27 mouse cellular contexts compared by ENCODE assay signal in genomic region chr17:73311491-73311890, GRCm38 (mm10).
"Had no signal": no experiment of that assay in that cellular context is flagged by ENCODE, and none has a peak within 500 bp of the region (broad histone marks: within the 10 kb centered on the region; RNA-seq: fewer than 3 reads in every experiment).

No protein-coding gene starts in this region.

- H3K27ac ChIP-seq: embryonic facial prominence, embryonic 10.5 days; embryonic facial prominence, embryonic 12.5 days; embryonic facial prominence, embryonic 13.5 days; embryonic facial prominence, embryonic 15.5 days; forebrain, embryonic 10.5 days; forebrain, embryonic 12.5 days; forebrain, embryonic 13.5 days; forebrain, embryonic 15.5 days; gastrocnemius, adult 2 months; heart, adult 2 months had no signal

- H3K9me3 ChIP-seq: embryonic facial prominence, embryonic 10.5 days; embryonic facial prominence, embryonic 12.5 days; embryonic facial prominence, embryonic 13.5 days; embryonic facial prominence, embryonic 15.5 days; forebrain, embryonic 10.5 days; forebrain, embryonic 12.5 days; forebrain, embryonic 13.5 days; forebrain, embryonic 15.5 days had no signal

- H3K4me3 ChIP-seq: embryonic facial prominence, embryonic 10.5 days; embryonic facial prominence, embryonic 12.5 days; embryonic facial prominence, embryonic 13.5 days; embryonic facial prominence, embryonic 15.5 days; erythroblast, embryonic 14.5 days; forebrain, embryonic 10.5 days; forebrain, embryonic 12.5 days; forebrain, embryonic 13.5 days; forebrain, embryonic 15.5 days; gastrocnemius, adult 2 months; heart, adult 2 months had no signal

- H3K36me3 ChIP-seq: embryonic facial prominence, embryonic 10.5 days; embryonic facial prominence, embryonic 12.5 days; embryonic facial prominence, embryonic 13.5 days; embryonic facial prominence, embryonic 15.5 days; forebrain, embryonic 10.5 days; forebrain, embryonic 12.5 days; forebrain, embryonic 15.5 days had no signal

- H3K4me2 ChIP-seq: embryonic facial prominence, embryonic 12.5 days; embryonic facial prominence, embryonic 13.5 days; embryonic facial prominence, embryonic 15.5 days; forebrain, embryonic 12.5 days; forebrain, embryonic 13.5 days; forebrain, embryonic 15.5 days had no signal

- DNase-seq: cerebellum, adult 2 months; cerebellum, adult 8-10 months; cerebellum, adult 9-10 months; cerebellum, adult 9-11 months; cerebellum, postnatal 10 days; cerebellum, postnatal 14 days; cerebellum, postnatal 25 days; cerebellum, postnatal 36 days; embryo, embryonic 11 days; forebrain, postnatal 0 days; gastrocnemius, adult 2 months; gastrocnemius, postnatal 10 days; gastrocnemius, postnatal 14 days; gastrocnemius, postnatal 25 days; gastrocnemius, postnatal 36 days; heart, adult 2 months had no signal

- H3K4me1 ChIP-seq: embryonic facial prominence, embryonic 12.5 days; embryonic facial prominence, embryonic 13.5 days; embryonic facial prominence, embryonic 15.5 days; forebrain, embryonic 12.5 days; forebrain, embryonic 13.5 days; forebrain, embryonic 15.5 days had no signal

- ATAC-seq: forebrain, embryonic 13.5 days; forebrain, embryonic 14.5 days; forebrain, embryonic 15.5 days; forebrain, embryonic 16.5 days; forebrain, postnatal 0 days had no signal

- H3K9ac ChIP-seq: embryonic facial prominence, embryonic 12.5 days; embryonic facial prominence, embryonic 13.5 days; embryonic facial prominence, embryonic 15.5 days; forebrain, embryonic 12.5 days; forebrain, embryonic 13.5 days; forebrain, embryonic 15.5 days; forebrain, postnatal 0 days had no signal

- H3K27me3 ChIP-seq: embryonic facial prominence, embryonic 12.5 days; embryonic facial prominence, embryonic 13.5 days; embryonic facial prominence, embryonic 15.5 days; forebrain, embryonic 12.5 days; forebrain, embryonic 13.5 days; forebrain, embryonic 15.5 days had no signal
